Mouse (Mus musculus): Measurements from ENCODE around the gene Ddx51.

DNA sequence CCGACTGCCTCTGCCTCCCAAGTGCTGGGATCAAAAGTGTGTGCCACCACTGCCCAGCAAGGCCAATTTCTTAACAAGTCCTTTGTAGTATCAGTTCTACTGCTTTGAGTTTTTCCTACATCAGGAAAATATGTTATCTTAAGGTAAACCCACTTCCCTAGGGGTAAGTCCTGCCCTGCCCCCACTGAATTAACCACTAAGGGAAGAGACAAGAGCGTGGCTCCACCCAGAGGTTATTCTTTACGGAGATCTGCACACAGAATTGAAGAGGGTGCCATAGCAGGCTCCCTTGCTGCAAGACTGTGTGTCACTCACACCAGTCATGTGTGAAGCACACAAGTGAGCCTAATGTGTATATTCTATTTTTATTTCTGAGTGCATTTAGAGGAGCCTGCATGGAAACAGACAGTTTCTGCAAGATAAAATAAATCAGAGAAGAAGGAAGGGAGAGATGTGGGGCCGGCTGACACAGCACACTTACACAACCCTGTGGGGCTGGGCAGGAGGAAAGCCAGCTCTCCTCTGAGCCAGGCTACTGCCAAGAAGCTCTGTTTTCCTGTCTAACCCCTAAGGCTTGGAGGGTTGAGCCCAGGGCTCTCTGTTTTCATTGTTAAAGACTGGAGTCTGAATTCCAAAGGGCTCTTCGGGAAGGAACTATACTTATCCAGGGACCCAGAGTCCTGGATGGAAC is 47.6 kb upstream of the Ddx51 start:
- TF ChIP-seq GATA1 (IDR thresholded peaks at IDR 0.05; ENCODE audit: low read length) (no peak), TAL1 (IDR thresholded peaks at IDR 0.05; ENCODE audit: low read length) (no peak)

Data from erythroblast, embryonic 14.5 days (primary cell).